Mouse (Mus musculus) midbrain, embryonic 15.5 days (tissue): ENCODE data around the gene Hist1h4f. TPM values are rescaled to one million over a fixed set of nuclear protein-coding genes. Genes with fewer than 3 reads are reported as not detected.
"Not testable (repeated sequence)": the region's sequence is repeated elsewhere in the genome, so short reads cannot be mapped to it uniquely, and the experiment has no call there.

Source experiments
- ATAC-seq: fragments of 200-750 bp; cut with Nextera tagmentation; replicated peaks from 2 replicates; pipeline ENCODE4 v1.8.0; 2017; ENCODE audit warnings: moderate TSS enrichment
- H3K27ac ChIP-seq: fragments of 300-500 bp; sonication (generic); 2 replicates; pipeline ENCODE4 v1.5.1; 2015; ENCODE audit warnings: mild to moderate bottlenecking, inconsistent platforms
- H3K27me3 ChIP-seq: fragments of 300-500 bp; sonication (generic); replicated peaks from 2 replicates; pipeline ENCODE4 v1.6.1; 2015; ENCODE audit warnings: inconsistent platforms
- H3K36me3 ChIP-seq: fragments of 300-500 bp; sonication (generic); replicated peaks from 2 replicates; pipeline ENCODE4 v1.6.1; 2015; ENCODE audit warnings: inconsistent platforms
- H3K4me1 ChIP-seq: fragments of 300-500 bp; sonication (generic); 2 replicates; pipeline ENCODE4 v1.6.1; 2015; ENCODE audit warnings: inconsistent platforms
- H3K4me2 ChIP-seq: fragments of 300-500 bp; sonication (generic); 2 replicates; pipeline ENCODE4 v1.6.1; 2015; ENCODE audit warnings: inconsistent platforms, mild to moderate bottlenecking, moderate library complexity
- H3K4me3 ChIP-seq: fragments of 300-500 bp; sonication (generic); 2 replicates; pipeline ENCODE4 v1.5.1; 2015; ENCODE audit warnings: mild to moderate bottlenecking, inconsistent platforms
- H3K9ac ChIP-seq: fragments of 300-500 bp; sonication (generic); 2 replicates; pipeline ENCODE4 v1.6.1; 2015; ENCODE audit warnings: mild to moderate bottlenecking, inconsistent platforms
- H3K9me3 ChIP-seq: fragments of 300-500 bp; sonication (generic); 2 replicates; pipeline ENCODE4 v1.6.1; 2016; ENCODE audit warnings: inconsistent platforms
- WGBS: fragments of 180-500 bp; shearing (Covaris S2); methylation state at CpG from one replicate; pipeline ENCODE4 v1.1.7; 2015; ENCODE audit warnings: mixed read lengths; 5-methylcytosine and 5-hydroxymethylcytosine counted together
- polyA plus RNA-seq: library from polyadenylated mRNA; unstranded; fragments of >200 nt; fragmentation: Nextera tagmentation; extraction: Ambion mirVana; gene quantifications from 2 replicates; pipeline ENCODE4 v1.2.1, GENCODE M21; 2015

Hist1h4f gene
- polyA plus RNA-seq, 1 experiment from 2014 or later, result not detected

GRCm38 (mm10) chr13:23544787-23545120 lies 6.7 kb downstream of the Hist1h4f start:
- not testable (repeated sequence) for H3K27me3 ChIP-seq, H3K36me3 ChIP-seq, H3K9me3 ChIP-seq, H3K4me1 ChIP-seq
- Histone ChIP-seq H3K9ac (0 out of 2 replicates have a peak overlapping the region, but pooled peaks have one; percentile 37), H3K4me3 (peak overlapping the region; percentile 52), H3K27ac (peak overlapping the region; percentile 91), H3K4me2 (peak overlapping the region; percentile 86)
- peak; percentile 56 for ATAC-seq
- 0% methylated on average over 14 of the region's 14 CpGs for WGBS

DNA sequence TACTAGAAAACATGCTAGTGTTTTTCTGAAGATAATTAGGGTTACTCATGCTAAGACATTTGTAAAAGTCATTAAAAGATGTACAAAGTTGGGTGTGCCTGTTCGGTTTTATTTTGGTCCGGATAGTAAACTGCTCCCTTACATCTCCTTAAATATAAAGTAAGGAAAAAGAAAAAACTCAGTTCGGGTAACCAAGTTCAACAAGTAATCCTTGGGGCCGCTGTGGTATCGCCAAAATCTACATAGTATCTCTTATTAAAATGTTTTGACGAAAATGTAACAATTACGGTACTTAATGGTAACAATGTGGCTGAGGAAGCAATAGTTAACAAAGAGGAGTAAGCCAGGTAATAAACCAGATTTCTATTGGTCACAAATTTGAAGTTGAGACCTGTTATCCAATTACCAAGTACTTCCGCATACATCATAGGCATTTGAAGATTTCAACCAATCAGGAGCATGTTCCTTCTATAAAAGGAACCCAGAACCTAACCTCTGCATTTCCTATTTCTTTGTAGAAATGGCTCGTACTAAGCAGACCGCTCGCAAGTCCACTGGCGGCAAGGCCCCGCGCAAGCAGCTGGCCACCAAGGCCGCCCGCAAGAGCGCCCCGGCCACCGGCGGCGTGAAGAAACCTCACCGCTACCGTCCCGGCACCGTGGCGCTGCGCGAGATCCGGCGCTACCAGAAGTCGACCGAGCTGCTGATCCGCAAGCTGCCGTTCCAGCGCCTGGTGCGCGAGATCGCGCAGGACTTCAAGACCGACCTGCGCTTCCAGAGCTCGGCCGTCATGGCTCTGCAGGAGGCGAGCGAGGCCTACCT lies 7.3 kb downstream of the Hist1h4f start, which contains the start of gene Hist1h3f:
TSS of gene Hist1h3f (plus strand) at position 88 of the 822 bp plus-strand sequence.
- WGBS, result 1% methylated on average over 31 of the region's 45 CpGs
- H3K27ac ChIP-seq, result peak within 1 kb of the TSS; percentile 91
- peak within 1 kb of the TSS; percentile 58 for H3K9ac ChIP-seq
- H3K4me2 ChIP-seq, result peak within 1 kb of the TSS; percentile 86
- peak; percentile 97 for ATAC-seq
- H3K9me3 ChIP-seq, result no peaks in the 10 kb centered on the region
- H3K36me3 ChIP-seq, result no peaks in the 10 kb centered on the region
- H3K4me1 ChIP-seq, result peaks cover 5% of the 10 kb centered on the region
- no peaks in the 10 kb centered on the region for H3K27me3 ChIP-seq
- H3K4me3 ChIP-seq, result peak within 1 kb of the TSS; percentile 52

DNA sequence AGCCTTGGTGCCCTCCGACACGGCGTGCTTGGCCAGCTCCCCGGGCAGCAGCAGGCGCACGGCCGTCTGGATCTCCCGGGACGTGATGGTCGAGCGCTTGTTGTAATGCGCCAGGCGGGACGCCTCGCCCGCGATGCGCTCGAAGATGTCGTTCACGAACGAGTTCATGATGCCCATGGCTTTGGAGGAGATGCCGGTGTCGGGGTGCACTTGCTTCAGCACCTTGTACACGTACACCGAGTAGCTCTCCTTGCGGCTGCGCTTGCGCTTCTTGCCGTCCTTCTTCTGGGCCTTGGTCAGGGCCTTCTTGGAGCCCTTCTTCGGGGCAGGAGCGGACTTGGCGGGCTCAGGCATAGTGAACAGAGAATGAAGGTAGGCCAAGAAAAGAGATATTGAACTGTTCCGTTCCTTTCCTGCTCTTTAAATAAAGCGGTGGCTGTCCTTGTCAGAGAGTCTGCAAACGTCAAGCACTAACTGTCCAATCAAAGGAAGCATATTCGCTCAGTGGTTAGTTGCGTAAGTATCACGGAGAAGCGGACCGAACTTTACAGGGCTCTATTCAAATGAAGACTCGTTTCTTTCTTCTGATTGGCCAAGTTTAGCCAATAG lies 8.3 kb downstream of the Hist1h4f start, which contains the start of gene Hist1h2bh:
TSS of gene Hist1h2bh (minus strand) at position 394 of the 609 bp plus-strand sequence.
- Histone ChIP-seq H3K27ac (peak within 1 kb of the TSS; percentile 91), H3K9ac (peak within 1 kb of the TSS; percentile 58), H3K4me2 (peak within 1 kb of the TSS; percentile 86), H3K4me3 (peak within 1 kb of the TSS; percentile 52)
- ATAC-seq, result peak; percentile 88
- H3K9me3 ChIP-seq, H3K36me3 ChIP-seq, H3K4me1 ChIP-seq, H3K27me3 ChIP-seq: not testable (repeated sequence)
- under 1% methylated on average over 32 of the region's 42 CpGs for WGBS

DNA sequence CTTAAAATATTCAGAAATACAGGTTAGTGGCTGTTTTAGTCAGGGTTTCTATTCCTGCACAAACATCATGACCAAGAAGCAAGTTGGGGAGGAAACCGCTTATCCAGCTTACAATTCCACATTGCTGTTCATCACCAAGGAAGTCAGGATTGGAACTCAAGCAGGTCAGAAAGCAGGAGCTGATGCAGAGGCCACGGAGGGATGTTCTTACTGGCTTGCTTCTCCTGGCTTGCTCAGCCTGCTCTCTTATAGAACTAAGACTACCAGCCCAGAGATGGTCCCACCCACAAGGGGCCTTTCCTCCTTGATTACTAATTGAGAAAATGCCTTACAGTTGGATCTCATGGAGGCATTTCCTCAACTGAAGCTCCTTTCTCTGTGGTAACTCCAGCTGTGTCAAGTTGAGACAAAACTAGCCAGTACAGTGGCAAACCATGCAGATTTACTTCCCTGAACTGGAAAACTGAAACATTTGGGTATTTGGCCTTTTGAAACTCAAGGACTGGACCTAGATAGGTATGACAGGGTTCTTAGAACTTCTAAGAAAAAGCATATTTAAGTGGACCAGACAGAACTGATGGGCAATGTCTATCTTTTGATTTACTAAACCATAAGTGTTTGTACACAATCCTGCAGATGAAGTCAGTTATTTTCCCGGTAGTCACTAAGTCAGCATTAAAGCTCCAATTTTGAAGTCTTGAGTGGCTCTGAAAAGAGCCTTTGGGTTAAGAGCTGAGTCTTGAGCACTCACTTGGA lies 9.0 kb downstream of the Hist1h4f start:
- Histone ChIP-seq H3K27ac (peak overlapping the region; percentile 72; the same call in 1 of the 2 replicates), H3K4me3 (peak overlapping the region; percentile 45), H3K4me2 (peak overlapping the region; percentile 86), H3K9ac (peak overlapping the region; percentile 41)
- H3K27me3 ChIP-seq, H3K9me3 ChIP-seq, ATAC-seq, H3K4me1 ChIP-seq, H3K36me3 ChIP-seq: not testable (repeated sequence)
- 5% methylated on average over 3 of the region's 3 CpGs for WGBS

- Histone ChIP-seq H3K4me1 (peaks cover 5% of the 10 kb centered on the region), H3K4me2 (no peak overlapping the region), H3K4me3 (no peak overlapping the region), H3K9me3 (no peaks in the 10 kb centered on the region), H3K36me3 (no peaks in the 10 kb centered on the region), H3K27me3 (no peaks in the 10 kb centered on the region), H3K9ac (no peak overlapping the region), H3K27ac (no peak overlapping the region)
- WGBS, result 88% methylated on average over 3 of the region's 3 CpGs
- no peak for ATAC-seq
Measured at GRCm38 (mm10) chr13:23541497-23541896, 10.0 kb downstream of the Hist1h4f start.

GRCm38 (mm10) chr13:23539821-23540220 lies 11.6 kb downstream of the Hist1h4f start:
- not testable (repeated sequence) for H3K4me3 ChIP-seq, H3K36me3 ChIP-seq, ATAC-seq, H3K9ac ChIP-seq, H3K4me2 ChIP-seq, H3K27ac ChIP-seq, H3K27me3 ChIP-seq, H3K9me3 ChIP-seq
- H3K4me1 ChIP-seq, result peaks cover 10% of the 10 kb centered on the region
- 81% methylated on average over 1 of the region's 1 CpGs for whole genome bisulfite sequencing

GRCm38 (mm10) chr13:23538249-23538648 lies 13.2 kb downstream of the Hist1h4f start:
- H3K4me2 ChIP-seq, result no peak overlapping the region
- no peak overlapping the region for H3K9ac ChIP-seq
- no peaks in the 10 kb centered on the region for H3K36me3 ChIP-seq
- no peak overlapping the region for H3K4me3 ChIP-seq
- H3K27ac ChIP-seq, result no peak overlapping the region
- ATAC-seq, result no peak
- H3K27me3 ChIP-seq, result no peaks in the 10 kb centered on the region
- 81% methylated on average over 5 of the region's 5 CpGs for WGBS
- H3K9me3 ChIP-seq, result no peaks in the 10 kb centered on the region
- H3K4me1 ChIP-seq, result peaks cover 21% of the 10 kb centered on the region

DNA sequence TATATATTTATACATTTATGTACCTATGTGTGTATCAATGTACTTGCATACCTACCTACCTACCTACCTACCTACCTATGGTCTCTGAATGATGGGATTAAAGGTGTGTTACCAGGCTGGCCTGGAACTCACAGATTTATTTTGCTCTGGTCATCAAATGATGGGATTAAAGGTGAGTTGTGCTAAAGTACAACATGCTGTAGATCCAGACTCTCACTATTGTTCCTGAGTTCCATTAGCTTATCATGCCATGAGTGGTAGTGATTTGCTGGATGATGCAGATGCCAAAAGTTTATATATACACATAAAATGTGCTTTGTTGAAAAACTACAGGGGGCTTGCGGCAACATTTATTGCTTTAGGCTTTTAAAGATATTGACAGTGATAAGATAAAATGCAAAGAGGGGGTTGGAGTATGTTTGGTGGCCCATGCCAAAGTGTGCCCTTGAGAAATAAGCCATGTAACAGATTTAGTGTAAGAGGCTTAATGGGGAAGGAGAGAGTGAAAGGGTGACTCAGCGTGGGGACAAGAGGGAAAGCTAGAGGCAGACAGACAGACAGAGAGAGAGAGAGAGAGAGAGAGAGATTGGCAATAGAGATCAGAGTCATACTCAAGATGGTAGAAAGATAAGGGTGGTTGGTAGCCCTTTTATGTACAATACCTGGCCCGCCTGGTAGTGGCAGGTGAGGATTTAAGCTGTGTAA lies 14.3 kb downstream of the Hist1h4f start:
- Histone ChIP-seq H3K36me3 (no peaks in the 10 kb centered on the region), H3K9me3 (no peaks in the 10 kb centered on the region), H3K4me1 (peaks cover 27% of the 10 kb centered on the region), H3K4me3 (no peak overlapping the region), H3K27me3 (no peaks in the 10 kb centered on the region), H3K27ac (no peak overlapping the region), H3K4me2 (no peak overlapping the region), H3K9ac (no peak overlapping the region)
- ATAC-seq, result no peak
- WGBS, result 78% methylated on average over 3 of the region's 3 CpGs

DNA sequence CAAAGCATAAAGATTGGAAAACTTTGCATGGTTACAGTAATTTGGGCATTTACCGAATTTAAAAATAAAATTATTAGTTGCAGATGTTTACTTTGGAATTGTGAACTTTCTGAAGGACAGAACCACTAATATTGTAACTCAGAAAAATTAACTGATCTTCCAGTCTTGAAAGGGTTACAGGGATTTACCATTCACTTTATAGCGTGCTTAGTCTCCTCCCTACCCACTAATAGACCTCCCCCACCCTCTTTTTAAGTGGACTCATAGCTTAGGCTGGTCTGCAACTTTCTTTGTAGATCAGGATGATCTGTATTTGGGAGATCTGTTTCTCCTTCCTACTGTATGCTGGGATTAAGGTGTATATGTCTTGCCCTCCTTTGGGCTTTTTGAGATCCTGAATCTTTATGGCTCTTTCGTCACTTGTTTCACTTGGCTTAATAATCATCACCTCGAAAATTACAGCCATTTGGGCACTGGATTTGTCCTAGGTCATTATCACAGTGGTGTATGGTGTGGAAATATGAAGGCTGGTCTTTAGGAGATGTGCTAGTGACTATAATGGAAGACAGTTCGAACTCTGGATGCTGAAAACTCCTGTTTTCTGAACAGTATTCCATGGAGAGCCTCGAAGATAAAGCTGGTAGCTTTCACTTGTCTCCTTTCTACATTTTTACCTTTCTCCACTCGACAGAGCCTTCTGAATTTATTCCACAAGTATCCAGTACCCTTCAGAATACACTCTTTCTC lies 15.2 kb downstream of the Hist1h4f start:
- no peak for ATAC-seq
- Histone ChIP-seq H3K27me3 (no peaks in the 10 kb centered on the region), H3K9ac (no peak overlapping the region), H3K4me2 (peak overlapping the region; percentile 85), H3K4me1 (peaks cover 31% of the 10 kb centered on the region), H3K4me3 (no peak overlapping the region), H3K36me3 (no peaks in the 10 kb centered on the region), H3K27ac (no peak overlapping the region), H3K9me3 (no peaks in the 10 kb centered on the region)
- WGBS, result 17% methylated on average over 7 of the region's 7 CpGs

- not testable (repeated sequence) for H3K36me3 ChIP-seq, H3K9me3 ChIP-seq, H3K27me3 ChIP-seq
- peak within 1 kb of the TSS; percentile 85 for H3K4me2 ChIP-seq
- peaks cover 31% of the 10 kb centered on the region for H3K4me1 ChIP-seq
- under 1% methylated on average over 50 of the region's 62 CpGs for WGBS
- peak within 1 kb of the TSS; percentile 48; the same call in 1 of the 2 replicates for H3K27ac ChIP-seq
- H3K4me3 ChIP-seq, result peak within 1 kb of the TSS; percentile 54
- peak within 1 kb of the TSS; percentile 12; the same call in 1 of the 2 replicates for H3K9ac ChIP-seq
- ATAC-seq, result peak; percentile 89
Measured at GRCm38 (mm10) chr13:23535137-23536075, 16.0 kb downstream of the Hist1h4f start, which contains the start of gene Hist1h3g. TSS of gene Hist1h3g (plus strand) at chr13:23535422.
